ENCODE assay signal across 8 mouse cellular contexts in genomic region chr11:104468751-104469268, GRCm38 (mm10). TPM values are rescaled to one million over a fixed set of nuclear protein-coding genes. Genes with fewer than 3 reads are reported as not detected.
A peak's percentile ranks its signal among the peaks of the same experiment; 100 is the strongest.
DNase-seq lines count a peak whose midpoint lies in the region; ATAC-seq and TF ChIP-seq lines count a peak whose summit lies in the region.

Gene Kansl1, minus strand, starts transcription at chr11:104468861.

- no peak for TF ChIP-seq CTCF in thymus, adult 2 months (IDR thresholded peaks at IDR 0.05; ENCODE audit: borderline replicate concordance, control insufficient read depth, extremely low read depth, insufficient read depth, low read length, poor library complexity)

- H3K9me3 ChIP-seq in forebrain, embryonic 15.5 days: no peaks in the 10 kb centered on the region
- no peaks in the 10 kb centered on the region for H3K9me3 ChIP-seq in hindbrain, embryonic 11.5 days (ENCODE audit: control insufficient read depth, low read length)
- H3K9me3 ChIP-seq in limb, embryonic 12.5 days: no peaks in the 10 kb centered on the region
- no peaks in the 10 kb centered on the region for H3K9me3 ChIP-seq in midbrain, embryonic 13.5 days

- WGBS in thymus, adult 2 months: under 1% methylated on average over 65 of the region's 69 CpGs
- WGBS in forebrain, embryonic 15.5 days: 1% methylated on average over 50 of the region's 69 CpGs
- under 1% methylated on average over 37 of the region's 69 CpGs for WGBS in hindbrain, embryonic 11.5 days
- 1% methylated on average over 61 of the region's 69 CpGs for WGBS in limb, embryonic 12.5 days
- WGBS in midbrain, embryonic 13.5 days: under 1% methylated on average over 50 of the region's 69 CpGs

- peak; percentile 25 for DNase-seq in thymus, adult 2 months
- no peak for DNase-seq in thymus, postnatal 25 days
- DNase-seq in cerebellum, adult 11-12 months: peak; percentile 42
- peak; percentile 50 for DNase-seq in hindbrain, embryonic 11.5 days (ENCODE audit: low spot score)
- peak; percentile 2 to 16 for DNase-seq in urinary bladder, postnatal 36 days (ENCODE audit: low spot score in 2 of 2)

- H3K4me3 ChIP-seq in thymus, adult 2 months (ENCODE audit: control insufficient read depth, insufficient read depth, low read length): peak within 1 kb of the TSS; percentile 70
- peak within 1 kb of the TSS; percentile 62 for H3K4me3 ChIP-seq in forebrain, embryonic 15.5 days
- peak within 1 kb of the TSS; percentile 98 for H3K4me3 ChIP-seq in hindbrain, embryonic 11.5 days (ENCODE audit: low read depth, low read length)
- peak within 1 kb of the TSS; percentile 98 for H3K4me3 ChIP-seq in limb, embryonic 12.5 days (replicated peaks)
- peak within 1 kb of the TSS; percentile 96 for H3K4me3 ChIP-seq in midbrain, embryonic 13.5 days (replicated peaks)

- H3K4me2 ChIP-seq in forebrain, embryonic 15.5 days (replicated peaks): peak within 1 kb of the TSS; percentile 75
- H3K4me2 ChIP-seq in hindbrain, embryonic 11.5 days (replicated peaks; ENCODE audit: low read depth, low read length): peak within 1 kb of the TSS; percentile 71
- peak within 1 kb of the TSS; percentile 64 for H3K4me2 ChIP-seq in limb, embryonic 12.5 days
- H3K4me2 ChIP-seq in midbrain, embryonic 13.5 days (replicated peaks): peak within 1 kb of the TSS; percentile 75

- peak within 1 kb of the TSS; percentile 86 for H3K9ac ChIP-seq in forebrain, embryonic 15.5 days (replicated peaks)
- H3K9ac ChIP-seq in hindbrain, embryonic 11.5 days (ENCODE audit: low read depth, low read length): peak within 1 kb of the TSS; percentile 95
- H3K9ac ChIP-seq in limb, embryonic 12.5 days (replicated peaks): peak within 1 kb of the TSS; percentile 97
- peak within 1 kb of the TSS; percentile 97 for H3K9ac ChIP-seq in midbrain, embryonic 13.5 days (replicated peaks)

- peak; percentile 76 for ATAC-seq in forebrain, embryonic 15.5 days (replicated peaks)
- peak; percentile 81 for ATAC-seq in hindbrain, embryonic 11.5 days (ENCODE audit: low FRiP score)
- peak; percentile 64 for ATAC-seq in limb, embryonic 12.5 days (ENCODE audit: insufficient number of reproducible peaks, insufficient read depth, low FRiP score, low TSS enrichment, low read depth)
- peak; percentile 86 for ATAC-seq in midbrain, embryonic 13.5 days

- H3K27ac ChIP-seq in thymus, adult 2 months (ENCODE audit: control insufficient read depth, insufficient read depth, low read length): no peak within 1 kb of the TSS
- peak within 1 kb of the TSS; percentile 59 for H3K27ac ChIP-seq in forebrain, embryonic 15.5 days (replicated peaks)
- peak within 1 kb of the TSS; percentile 71 for H3K27ac ChIP-seq in hindbrain, embryonic 11.5 days (ENCODE audit: low read depth, low read length)
- H3K27ac ChIP-seq in limb, embryonic 12.5 days: peak within 1 kb of the TSS; percentile 80
- H3K27ac ChIP-seq in midbrain, embryonic 13.5 days: peak within 1 kb of the TSS; percentile 75

- 0 out of 2 replicates have a peak, but pooled peaks cover 4% of the 10 kb centered on the region for H3K36me3 ChIP-seq in thymus, adult 2 months (ENCODE audit: control insufficient read depth, insufficient read depth, low read length)
- 0 out of 2 replicates have a peak, but pooled peaks cover 7% of the 10 kb centered on the region for H3K36me3 ChIP-seq in forebrain, embryonic 15.5 days
- H3K36me3 ChIP-seq in hindbrain, embryonic 11.5 days (ENCODE audit: control insufficient read depth, insufficient read depth, low read length): no peaks in the 10 kb centered on the region
- peaks cover 17% of the 10 kb centered on the region; the same call in 1 of the 2 replicates for H3K36me3 ChIP-seq in limb, embryonic 12.5 days
- peaks cover 11% of the 10 kb centered on the region for H3K36me3 ChIP-seq in midbrain, embryonic 13.5 days

- no peaks in the 10 kb centered on the region; the same call in 1 of the 2 replicates for H3K4me1 ChIP-seq in thymus, adult 2 months (replicated peaks; ENCODE audit: control insufficient read depth, insufficient read depth, low read length)
- H3K4me1 ChIP-seq in forebrain, embryonic 15.5 days: peaks cover 22% of the 10 kb centered on the region
- H3K4me1 ChIP-seq in hindbrain, embryonic 11.5 days (replicated peaks; ENCODE audit: control insufficient read depth, insufficient read depth, low read length): no peaks in the 10 kb centered on the region
- H3K4me1 ChIP-seq in limb, embryonic 12.5 days (replicated peaks): peaks cover 15% of the 10 kb centered on the region
- H3K4me1 ChIP-seq in midbrain, embryonic 13.5 days (replicated peaks): peaks cover 35% of the 10 kb centered on the region

- TF ChIP-seq POLR2A in thymus, adult 2 months (IDR thresholded peaks at IDR 0.05; ENCODE audit: control insufficient read depth, extremely low read depth, insufficient read depth, low read length, poor library complexity): no peak

- no peaks in the 10 kb centered on the region for H3K27me3 ChIP-seq in thymus, adult 2 months (ENCODE audit: control insufficient read depth, insufficient read depth, low read length)
- H3K27me3 ChIP-seq in forebrain, embryonic 15.5 days: no peaks in the 10 kb centered on the region
- no peaks in the 10 kb centered on the region for H3K27me3 ChIP-seq in hindbrain, embryonic 11.5 days (ENCODE audit: control insufficient read depth, insufficient read depth, low read length)
- no peaks in the 10 kb centered on the region for H3K27me3 ChIP-seq in limb, embryonic 12.5 days
- H3K27me3 ChIP-seq in midbrain, embryonic 13.5 days: no peaks in the 10 kb centered on the region

RNA-seq across cellular contexts. Expression of gene Kansl1, which starts in this region (rescaled TPM):
- 202 and 225 TPM in 2 replicates for polyA plus RNA-seq in thymus, adult 2 months (2012; rRNA removed)
- polyA plus RNA-seq in forebrain, embryonic 15.5 days (2015; fragmentation: Nextera tagmentation; extraction: Ambion mirVana): 30.3 and 30.6 TPM in 2 replicates
- 29.8 and 31.3 TPM in 2 replicates for polyA plus RNA-seq in hindbrain, embryonic 11.5 days (2014; fragmentation: Nextera tagmentation; extraction: Ambion mirVana)
- polyA plus RNA-seq in limb, embryonic 12.5 days (2016; fragmentation: Nextera tagmentation; extraction: Ambion mirVana): 30.9 and 33.6 TPM in 2 replicates
- polyA plus RNA-seq in midbrain, embryonic 13.5 days (2015; fragmentation: Nextera tagmentation; extraction: Ambion mirVana): 32.1 and 33.8 TPM in 2 replicates
